Mouse (Mus musculus): ENCODE measurements around the gene 1700019D03Rik. TPM values are rescaled to one million over a fixed set of nuclear protein-coding genes. Genes with fewer than 3 reads are reported as not detected.

1700019D03Rik gene
- polyA plus RNA-seq, 1 experiment from 2014 or later = 1.4 TPM

DNA sequence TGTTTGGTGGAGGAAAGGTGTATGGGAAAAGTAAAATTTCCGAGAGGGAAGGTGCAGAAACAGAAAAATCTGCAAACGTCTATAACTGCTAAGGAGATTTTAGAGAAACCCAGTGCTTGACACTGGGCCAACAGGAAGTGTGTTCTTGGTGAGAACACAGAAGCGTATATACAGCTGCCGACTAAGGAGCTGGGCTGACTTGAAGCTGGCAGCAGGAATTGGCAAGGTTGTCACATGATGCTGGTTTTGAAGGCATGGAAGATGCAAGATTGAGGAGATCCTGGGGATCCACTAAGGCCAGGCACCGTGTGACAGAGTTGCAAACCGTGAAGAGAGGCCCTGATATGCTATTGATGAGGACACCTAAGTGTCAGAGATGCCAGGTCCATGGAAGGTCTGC, 59.8 kb downstream of the 1700019D03Rik start:
- H3K4me2 ChIP-seq (ENCODE audit: low read depth, low read length) = no peak overlapping the region
- no peak for TF ChIP-seq EP300 (IDR thresholded peaks at IDR 0.05; ENCODE audit: low read depth)
- TF ChIP-seq CTCF (IDR thresholded peaks at IDR 0.05; ENCODE audit: low read depth) = no peak
- no peak overlapping the region for H3K4me3 ChIP-seq (ENCODE audit: low read depth, low read length)
- no peak for DNase-seq
- no peak overlapping the region for H3K27ac ChIP-seq (ENCODE audit: low read depth)
- H3K36me3 ChIP-seq (replicated peaks; ENCODE audit: insufficient read depth, low read length) = no peaks in the 10 kb centered on the region
- H3K4me1 ChIP-seq (ENCODE audit: insufficient read depth) = no peaks in the 10 kb centered on the region; the same call in 1 of the 2 replicates
- no peak for ATAC-seq
- H3K9ac ChIP-seq (replicated peaks) = no peak overlapping the region
- 45% methylated on average over 6 of the region's 6 CpGs for WGBS (ENCODE audit: insufficient replicate concordance)
- no peaks in the 10 kb centered on the region for H3K9me3 ChIP-seq (ENCODE audit: low read length)
- H3K27me3 ChIP-seq (ENCODE audit: insufficient read depth, low read length) = no peaks in the 10 kb centered on the region

GRCm38 (mm10) chr1:52956746-52957145, 63.2 kb downstream of the 1700019D03Rik start:
- no peak overlapping the region for H3K4me2 ChIP-seq (ENCODE audit: low read depth, low read length)
- DNase-seq (no peak), ATAC-seq (no peak)
- TF ChIP-seq CTCF (IDR thresholded peaks at IDR 0.05; ENCODE audit: low read depth) (no peak), EP300 (IDR thresholded peaks at IDR 0.05; ENCODE audit: low read depth) (no peak)
- H3K4me3 ChIP-seq (ENCODE audit: low read depth, low read length) = no peak overlapping the region
- 65% methylated on average over 4 of the region's 4 CpGs for WGBS (ENCODE audit: insufficient replicate concordance)
- H3K4me1 ChIP-seq (ENCODE audit: insufficient read depth) = peaks cover 13% of the 10 kb centered on the region
- no peaks in the 10 kb centered on the region for H3K27me3 ChIP-seq (ENCODE audit: insufficient read depth, low read length)
- H3K9ac ChIP-seq (replicated peaks) = no peak overlapping the region
- no peaks in the 10 kb centered on the region for H3K9me3 ChIP-seq (ENCODE audit: low read length)
- no peak overlapping the region for H3K27ac ChIP-seq (ENCODE audit: low read depth)
- no peaks in the 10 kb centered on the region for H3K36me3 ChIP-seq (replicated peaks; ENCODE audit: insufficient read depth, low read length)

GRCm38 (mm10) chr1:52955102-52955501, 64.9 kb downstream of the 1700019D03Rik start:
- Histone ChIP-seq H3K27me3 (ENCODE audit: insufficient read depth, low read length) (no peaks in the 10 kb centered on the region), H3K4me2 (ENCODE audit: low read depth, low read length) (no peak overlapping the region), H3K36me3 (replicated peaks; ENCODE audit: insufficient read depth, low read length) (no peaks in the 10 kb centered on the region), H3K27ac (ENCODE audit: low read depth) (no peak overlapping the region), H3K9me3 (ENCODE audit: low read length) (no peaks in the 10 kb centered on the region), H3K4me3 (ENCODE audit: low read depth, low read length) (no peak overlapping the region), H3K9ac (replicated peaks) (no peak overlapping the region), H3K4me1 (ENCODE audit: insufficient read depth) (peaks cover 13% of the 10 kb centered on the region)
- TF ChIP-seq EP300 (IDR thresholded peaks at IDR 0.05; ENCODE audit: low read depth) = no peak
- peak; percentile 75 for TF ChIP-seq CTCF (IDR thresholded peaks at IDR 0.05; ENCODE audit: low read depth)
- ATAC-seq = no peak
- WGBS (ENCODE audit: insufficient replicate concordance) = 24% methylated on average over 6 of the region's 6 CpGs
- DNase-seq = peak; percentile 69

GRCm38 (mm10) chr1:52954456-52954855, 65.5 kb downstream of the 1700019D03Rik start:
- H3K4me3 ChIP-seq (ENCODE audit: low read depth, low read length) = no peak overlapping the region
- H3K27ac ChIP-seq (ENCODE audit: low read depth) = no peak overlapping the region
- no peak overlapping the region for H3K4me2 ChIP-seq (ENCODE audit: low read depth, low read length)
- TF ChIP-seq EP300 (IDR thresholded peaks at IDR 0.05; ENCODE audit: low read depth) (no peak), CTCF (IDR thresholded peaks at IDR 0.05; ENCODE audit: low read depth) (no peak)
- H3K36me3 ChIP-seq (replicated peaks; ENCODE audit: insufficient read depth, low read length) = no peaks in the 10 kb centered on the region
- ATAC-seq = no peak
- no peak for DNase-seq
- no peaks in the 10 kb centered on the region for H3K27me3 ChIP-seq (ENCODE audit: insufficient read depth, low read length)
- no peaks in the 10 kb centered on the region for H3K9me3 ChIP-seq (ENCODE audit: low read length)
- no peak overlapping the region for H3K9ac ChIP-seq (replicated peaks)
- H3K4me1 ChIP-seq (ENCODE audit: insufficient read depth) = peaks cover 13% of the 10 kb centered on the region
- 56% methylated on average over 2 of the region's 2 CpGs for WGBS (ENCODE audit: insufficient replicate concordance)

DNA sequence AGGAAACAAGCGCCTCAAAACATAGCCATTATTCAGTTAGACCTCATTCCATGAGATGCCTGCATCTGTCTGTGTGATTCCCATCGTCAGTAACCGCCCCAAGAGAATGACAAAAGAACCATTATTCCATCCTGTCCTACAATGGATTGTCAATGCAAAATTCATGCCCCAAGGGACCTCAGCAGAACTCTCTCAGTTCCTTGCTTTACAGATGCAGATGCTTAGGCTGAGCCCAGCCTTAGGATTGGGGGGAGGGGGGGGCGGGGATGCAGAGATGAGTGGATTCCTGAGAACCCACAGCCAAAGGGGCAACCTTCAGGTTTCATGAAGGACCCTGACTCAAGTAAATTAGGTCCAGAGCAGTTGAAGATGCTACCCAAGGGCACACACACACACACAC, 66.4 kb downstream of the 1700019D03Rik start:
- H3K27ac ChIP-seq (ENCODE audit: low read depth) = no peak overlapping the region

GRCm38 (mm10) chr1:52952551-52953397, 67.2 kb downstream of the 1700019D03Rik start:
- peak overlapping the region; percentile 48 for H3K4me3 ChIP-seq (ENCODE audit: low read depth, low read length)
- 2% methylated on average over 43 of the region's 47 CpGs for WGBS (ENCODE audit: insufficient replicate concordance)

More for the DNA sequence above, 66.4 kb downstream of the 1700019D03Rik start:
- no peak for ATAC-seq
- Histone ChIP-seq H3K4me3 (ENCODE audit: low read depth, low read length) (no peak overlapping the region), H3K36me3 (replicated peaks; ENCODE audit: insufficient read depth, low read length) (no peaks in the 10 kb centered on the region), H3K9ac (replicated peaks) (no peak overlapping the region), H3K27me3 (ENCODE audit: insufficient read depth, low read length) (no peaks in the 10 kb centered on the region), H3K9me3 (ENCODE audit: low read length) (no peaks in the 10 kb centered on the region), H3K4me1 (ENCODE audit: insufficient read depth) (peaks cover 13% of the 10 kb centered on the region), H3K4me2 (ENCODE audit: low read depth, low read length) (peak overlapping the region; percentile 88)
- DNase-seq = no peak
- 46% methylated on average over 4 of the region's 4 CpGs for WGBS (ENCODE audit: insufficient replicate concordance)
- TF ChIP-seq CTCF (IDR thresholded peaks at IDR 0.05; ENCODE audit: low read depth) = no peak
- TF ChIP-seq EP300 (IDR thresholded peaks at IDR 0.05; ENCODE audit: low read depth) = no peak

More at GRCm38 (mm10) chr1:52952551-52953397, 67.2 kb downstream of the 1700019D03Rik start:
- no peaks in the 10 kb centered on the region for H3K36me3 ChIP-seq (replicated peaks; ENCODE audit: insufficient read depth, low read length)
- H3K4me2 ChIP-seq (ENCODE audit: low read depth, low read length) = peak overlapping the region; percentile 88
- H3K9ac ChIP-seq (replicated peaks) = peak overlapping the region; percentile 43
- TF ChIP-seq EP300 (IDR thresholded peaks at IDR 0.05; ENCODE audit: low read depth) (no peak), CTCF (IDR thresholded peaks at IDR 0.05; ENCODE audit: low read depth) (no peak)
- H3K4me1 ChIP-seq (ENCODE audit: insufficient read depth) = peaks cover 13% of the 10 kb centered on the region
- DNase-seq = peak; percentile 46
- no peaks in the 10 kb centered on the region for H3K27me3 ChIP-seq (ENCODE audit: insufficient read depth, low read length)
- H3K27ac ChIP-seq (ENCODE audit: low read depth) = 0 out of 2 replicates have a peak overlapping the region, but pooled peaks have one; percentile 8
- peak; percentile 76 for ATAC-seq
- no peaks in the 10 kb centered on the region for H3K9me3 ChIP-seq (ENCODE audit: low read length)

All from liver, postnatal 0 days (tissue).